Mouse (Mus musculus) E14TG2a.4 (cell line): ENCODE data around the gene Dcaf10.

Experiments
- CTCF ChIP-seq: conservative IDR thresholded peaks from 2 replicates; pipeline ENCODE4 v1.5.1; 2014; ENCODE audit warnings: low read length
- NANOG ChIP-seq: IDR thresholded peaks from 2 replicates; pipeline ENCODE4 v1.6.1; 2014; ENCODE audit warnings: borderline replicate concordance, low read length, mixed read lengths

DNA sequence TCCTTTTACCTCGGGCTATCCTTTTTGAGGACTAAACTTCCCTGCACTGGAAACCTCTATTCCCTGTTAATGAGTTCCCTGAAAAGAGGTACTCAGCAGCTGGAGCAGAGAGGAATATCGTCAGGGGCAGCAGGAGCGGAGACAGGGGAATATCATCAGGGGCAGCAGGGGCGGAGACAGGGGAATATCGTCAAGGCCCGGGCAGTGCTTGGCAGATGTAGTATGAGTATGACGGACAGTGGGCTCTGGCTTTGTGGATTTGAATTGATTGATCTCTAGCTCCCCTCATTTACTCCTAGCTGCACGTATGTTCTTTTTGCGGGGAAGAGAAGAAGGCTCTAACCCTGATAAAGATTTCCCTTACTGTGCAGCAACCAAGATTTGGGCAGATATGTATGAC lies 675 bp upstream of the Dcaf10 start:
- no peak for TF ChIP-seq CTCF
- TF ChIP-seq NANOG = no peak
